Mouse (Mus musculus): ENCODE data around the gene Hsh2d. TPM values are rescaled to one million over a fixed set of nuclear protein-coding genes. Genes with fewer than 3 reads are reported as not detected.
A peak's percentile ranks its signal among the peaks of the same experiment; 100 is the strongest.

The Hsh2d gene
- polyA plus RNA-seq, 1 experiment from 2014 or later = 2.5 TPM

- H3K9me3 ChIP-seq (ENCODE audit: control insufficient read depth, low read length) = no peaks in the 10 kb centered on the region
- H3K27me3 ChIP-seq (replicated peaks; ENCODE audit: control insufficient read depth, insufficient read depth, low read length) = no peaks in the 10 kb centered on the region
- 0 out of 2 replicates have a peak, but pooled peaks have one; percentile 29 for ATAC-seq
- no peak overlapping the region for H3K27ac ChIP-seq (ENCODE audit: low read length)
- WGBS = 68% methylated on average over 5 of the region's 5 CpGs
- H3K4me2 ChIP-seq (ENCODE audit: low read depth, low read length) = no peak overlapping the region
- H3K9ac ChIP-seq (ENCODE audit: low read depth, low read length) = no peak overlapping the region
- H3K4me1 ChIP-seq (ENCODE audit: control insufficient read depth, insufficient read depth, low read length) = no peaks in the 10 kb centered on the region
- peaks cover 30% of the 10 kb centered on the region for H3K36me3 ChIP-seq (ENCODE audit: control insufficient read depth, insufficient read depth, low read length)
- no peak overlapping the region for H3K4me3 ChIP-seq (ENCODE audit: low read length)
Measured at GRCm38 (mm10) chr8:72177346-72177925, 12.0 kb upstream of the Hsh2d start.

GRCm38 (mm10) chr8:72183554-72184202 is 5.8 kb upstream of the Hsh2d start:
- H3K4me1 ChIP-seq (ENCODE audit: control insufficient read depth, insufficient read depth, low read length) = no peaks in the 10 kb centered on the region
- no peak overlapping the region for H3K27ac ChIP-seq (ENCODE audit: low read length)
- peak; percentile 32; the same call in 1 of the 2 replicates for ATAC-seq
- no peak overlapping the region for H3K9ac ChIP-seq (ENCODE audit: low read depth, low read length)
- H3K4me3 ChIP-seq (ENCODE audit: low read length) = no peak overlapping the region
- no peak overlapping the region for H3K4me2 ChIP-seq (ENCODE audit: low read depth, low read length)
- H3K27me3 ChIP-seq (replicated peaks; ENCODE audit: control insufficient read depth, insufficient read depth, low read length) = no peaks in the 10 kb centered on the region
- WGBS = 84% methylated on average over 2 of the region's 2 CpGs
- peaks cover 3% of the 10 kb centered on the region; the same call in 1 of the 2 replicates for H3K36me3 ChIP-seq (ENCODE audit: control insufficient read depth, insufficient read depth, low read length)
- H3K9me3 ChIP-seq (ENCODE audit: control insufficient read depth, low read length) = no peaks in the 10 kb centered on the region

- ATAC-seq = no peak
- no peak overlapping the region for H3K4me3 ChIP-seq (ENCODE audit: low read length)
- H3K4me2 ChIP-seq (ENCODE audit: low read depth, low read length) = no peak overlapping the region
- WGBS = 88% methylated on average over 2 of the region's 2 CpGs
- no peak overlapping the region for H3K9ac ChIP-seq (ENCODE audit: low read depth, low read length)
- no peaks in the 10 kb centered on the region for H3K9me3 ChIP-seq (ENCODE audit: control insufficient read depth, low read length)
- no peaks in the 10 kb centered on the region for H3K4me1 ChIP-seq (ENCODE audit: control insufficient read depth, insufficient read depth, low read length)
- H3K36me3 ChIP-seq (ENCODE audit: control insufficient read depth, insufficient read depth, low read length) = no peaks in the 10 kb centered on the region
- no peak overlapping the region for H3K27ac ChIP-seq (ENCODE audit: low read length)
- H3K27me3 ChIP-seq (replicated peaks; ENCODE audit: control insufficient read depth, insufficient read depth, low read length) = no peaks in the 10 kb centered on the region
Measured at GRCm38 (mm10) chr8:72187793-72188331, 1.6 kb upstream of the Hsh2d start.

- ATAC-seq = peak; percentile 7; the same call in 1 of the 2 replicates
- no peaks in the 10 kb centered on the region for H3K36me3 ChIP-seq (ENCODE audit: control insufficient read depth, insufficient read depth, low read length)
- H3K4me2 ChIP-seq (ENCODE audit: low read depth, low read length) = peak overlapping the region; percentile 23; the same call in 1 of the 2 replicates
- H3K4me1 ChIP-seq (ENCODE audit: control insufficient read depth, insufficient read depth, low read length) = no peaks in the 10 kb centered on the region
- H3K9me3 ChIP-seq (ENCODE audit: control insufficient read depth, low read length) = no peaks in the 10 kb centered on the region
- H3K27me3 ChIP-seq (replicated peaks; ENCODE audit: control insufficient read depth, insufficient read depth, low read length) = no peaks in the 10 kb centered on the region
- peak overlapping the region; percentile 75 for H3K27ac ChIP-seq (ENCODE audit: low read length)
- 75% methylated on average over 2 of the region's 2 CpGs for WGBS
- peak overlapping the region; percentile 24 for H3K4me3 ChIP-seq (ENCODE audit: low read length)
- H3K9ac ChIP-seq (ENCODE audit: low read depth, low read length) = peak overlapping the region; percentile 26; the same call in 1 of the 2 replicates
Measured at GRCm38 (mm10) chr8:72190215-72190539, 739 bp downstream of the Hsh2d start.

- no peak overlapping the region for H3K4me2 ChIP-seq (ENCODE audit: low read depth, low read length)
- no peaks in the 10 kb centered on the region for H3K36me3 ChIP-seq (ENCODE audit: control insufficient read depth, insufficient read depth, low read length)
- H3K4me1 ChIP-seq (ENCODE audit: control insufficient read depth, insufficient read depth, low read length) = no peaks in the 10 kb centered on the region
- H3K9ac ChIP-seq (ENCODE audit: low read depth, low read length) = no peak overlapping the region
- H3K9me3 ChIP-seq (ENCODE audit: control insufficient read depth, low read length) = no peaks in the 10 kb centered on the region
- H3K27me3 ChIP-seq (replicated peaks; ENCODE audit: control insufficient read depth, insufficient read depth, low read length) = no peaks in the 10 kb centered on the region
- no peak for ATAC-seq
- no peak overlapping the region for H3K4me3 ChIP-seq (ENCODE audit: low read length)
- H3K27ac ChIP-seq (ENCODE audit: low read length) = no peak overlapping the region
Measured at GRCm38 (mm10) chr8:72192065-72192464, 2.6 kb downstream of the Hsh2d start.

- Histone ChIP-seq H3K9ac (ENCODE audit: low read depth, low read length) (no peak overlapping the region), H3K27ac (ENCODE audit: low read length) (no peak overlapping the region), H3K4me1 (ENCODE audit: control insufficient read depth, insufficient read depth, low read length) (no peaks in the 10 kb centered on the region), H3K9me3 (ENCODE audit: control insufficient read depth, low read length) (peaks cover 7% of the 10 kb centered on the region; the same call in 1 of the 2 replicates), H3K4me3 (ENCODE audit: low read length) (no peak overlapping the region), H3K36me3 (ENCODE audit: control insufficient read depth, insufficient read depth, low read length) (no peaks in the 10 kb centered on the region; the same call in 1 of the 2 replicates), H3K27me3 (replicated peaks; ENCODE audit: control insufficient read depth, insufficient read depth, low read length) (no peaks in the 10 kb centered on the region), H3K4me2 (ENCODE audit: low read depth, low read length) (no peak overlapping the region)
- 0 out of 2 replicates have a peak, but pooled peaks have one; percentile 52 for ATAC-seq
- 59% methylated on average over 8 of the region's 8 CpGs for WGBS
Measured at GRCm38 (mm10) chr8:72197997-72198396, 8.6 kb downstream of the Hsh2d start.

GRCm38 (mm10) chr8:72208582-72208981 is 19.1 kb downstream of the Hsh2d start:
- WGBS = 82% methylated on average over 1 of the region's 1 CpGs
- H3K4me1 ChIP-seq (ENCODE audit: control insufficient read depth, insufficient read depth, low read length) = no peaks in the 10 kb centered on the region

GRCm38 (mm10) chr8:72210222-72210621 is 20.8 kb downstream of the Hsh2d start:
- Histone ChIP-seq H3K4me3 (ENCODE audit: low read length) (no peak overlapping the region), H3K4me1 (ENCODE audit: control insufficient read depth, insufficient read depth, low read length) (no peaks in the 10 kb centered on the region), H3K9ac (ENCODE audit: low read depth, low read length) (no peak overlapping the region), H3K36me3 (ENCODE audit: control insufficient read depth, insufficient read depth, low read length) (no peaks in the 10 kb centered on the region), H3K9me3 (ENCODE audit: control insufficient read depth, low read length) (no peaks in the 10 kb centered on the region), H3K27ac (ENCODE audit: low read length) (peak overlapping the region; percentile 3; the same call in 1 of the 2 replicates), H3K27me3 (replicated peaks; ENCODE audit: control insufficient read depth, insufficient read depth, low read length) (no peaks in the 10 kb centered on the region), H3K4me2 (ENCODE audit: low read depth, low read length) (no peak overlapping the region)
- peak; percentile 81 for ATAC-seq
- WGBS = 66% methylated on average over 4 of the region's 4 CpGs

More at GRCm38 (mm10) chr8:72208582-72208981, 19.1 kb downstream of the Hsh2d start:
- no peak overlapping the region for H3K4me2 ChIP-seq (ENCODE audit: low read depth, low read length)
- no peaks in the 10 kb centered on the region for H3K27me3 ChIP-seq (replicated peaks; ENCODE audit: control insufficient read depth, insufficient read depth, low read length)
- H3K9me3 ChIP-seq (ENCODE audit: control insufficient read depth, low read length) = 0 out of 2 replicates have a peak, but pooled peaks cover under 1% of the 10 kb centered on the region
- no peaks in the 10 kb centered on the region for H3K36me3 ChIP-seq (ENCODE audit: control insufficient read depth, insufficient read depth, low read length)
- H3K4me3 ChIP-seq (ENCODE audit: low read length) = no peak overlapping the region
- no peak overlapping the region for H3K9ac ChIP-seq (ENCODE audit: low read depth, low read length)
- H3K27ac ChIP-seq (ENCODE audit: low read length) = no peak overlapping the region
- no peak for ATAC-seq

- no peaks in the 10 kb centered on the region for H3K36me3 ChIP-seq (ENCODE audit: control insufficient read depth, insufficient read depth, low read length)
- peak; percentile 37; the same call in 1 of the 2 replicates for ATAC-seq
- H3K27ac ChIP-seq (ENCODE audit: low read length) = peak overlapping the region; percentile 3; the same call in 1 of the 2 replicates
- no peaks in the 10 kb centered on the region for H3K4me1 ChIP-seq (ENCODE audit: control insufficient read depth, insufficient read depth, low read length)
- H3K4me3 ChIP-seq (ENCODE audit: low read length) = no peak overlapping the region
- WGBS = 68% methylated on average over 2 of the region's 2 CpGs
- no peak overlapping the region for H3K4me2 ChIP-seq (ENCODE audit: low read depth, low read length)
- no peaks in the 10 kb centered on the region for H3K9me3 ChIP-seq (ENCODE audit: control insufficient read depth, low read length)
- H3K9ac ChIP-seq (ENCODE audit: low read depth, low read length) = no peak overlapping the region
- no peaks in the 10 kb centered on the region for H3K27me3 ChIP-seq (replicated peaks; ENCODE audit: control insufficient read depth, insufficient read depth, low read length)
Measured at GRCm38 (mm10) chr8:72210710-72211109, 21.3 kb downstream of the Hsh2d start.
